Mouse (Mus musculus) cerebellum, adult 2 months (tissue): ENCODE results near the gene Atp2b2. TPM values are rescaled to one million over a fixed set of nuclear protein-coding genes. Genes with fewer than 3 reads are reported as not detected.
A peak's percentile ranks its signal among the peaks of the same experiment; 100 is the strongest.

Experiments
- DNase-seq, 2 experiments: peaks; one replicate each; pipeline ENCODE4 v3.0.0; 2021
- H3K27ac ChIP-seq: fragments of 200-500 bp; 2 replicates; pipeline ENCODE4 v1.5.1; 2012; ENCODE audit warnings: low read length, control low read depth, inconsistent platforms; ENCODE audit not compliant: insufficient read depth
- H3K27me3 ChIP-seq: fragments of 200-500 bp; 2 replicates; pipeline ENCODE4 v1.6.1; 2012; ENCODE audit warnings: inconsistent platforms, mild to moderate bottlenecking, low read length, moderate library complexity; ENCODE audit not compliant: control insufficient read depth, insufficient read depth
- H3K4me1 ChIP-seq: fragments of 200-500 bp; 2 replicates; pipeline ENCODE4 v1.6.1; 2011; ENCODE audit warnings: low read length; ENCODE audit not compliant: control insufficient read depth, insufficient read depth
- H3K4me3 ChIP-seq: fragments of 200-500 bp; replicated peaks from 2 replicates; pipeline ENCODE3; 2011; ENCODE audit warnings: mild to moderate bottlenecking, low read depth, low read length, control low read depth; ENCODE audit not compliant: insufficient read depth
- CTCF ChIP-seq: fragments of 200-500 bp; IDR thresholded peaks from 2 replicates; pipeline ENCODE4 v1.5.1; 2011; ENCODE audit warnings: low read depth, mild to moderate bottlenecking, control low read depth, low read length, moderate library complexity, borderline replicate concordance; ENCODE audit not compliant: insufficient read depth
- POLR2A ChIP-seq: fragments of 200-500 bp; IDR thresholded peaks from 2 replicates; pipeline ENCODE4 v1.6.1; 2011; ENCODE audit warnings: low read length, control low read depth, borderline replicate concordance; ENCODE audit not compliant: insufficient read depth
- WGBS: fragments of 180-500 bp; shearing (Covaris S2); methylation state at CpG from one replicate; pipeline ENCODE4 v1.1.7; 2018; 5-methylcytosine and 5-hydroxymethylcytosine counted together
- polyA plus RNA-seq: library from polyadenylated mRNA; depleted of rRNA; stranded (reverse); fragments of >200 nt; gene quantifications from 2 replicates; pipeline ENCODE4 v1.2.3, GENCODE M21; 2012

The Atp2b2 gene
- polyA plus RNA-seq, 1 experiment = 217 TPM

DNA sequence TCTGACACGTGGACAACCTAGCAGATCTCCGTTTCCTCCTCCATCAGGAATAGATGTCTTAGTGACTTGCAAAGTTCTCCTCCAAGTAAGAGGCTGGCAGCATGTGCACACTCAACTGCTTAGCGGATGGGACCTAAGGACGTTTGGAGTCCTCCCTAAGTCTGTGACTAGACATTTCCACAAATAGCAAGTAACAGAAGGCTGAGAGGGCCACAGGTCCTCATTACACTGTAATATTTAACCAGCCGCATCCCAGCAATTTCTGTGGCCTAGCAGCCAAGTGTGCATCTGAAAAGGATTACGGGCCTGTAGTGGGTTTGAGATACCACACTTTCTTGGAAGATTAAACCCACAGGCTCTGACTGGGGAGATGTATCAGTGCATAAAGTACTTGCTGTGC, 30.4 kb downstream of the Atp2b2 start:
- peaks cover 33% of the 10 kb centered on the region for H3K4me1 ChIP-seq
- no peak for TF ChIP-seq CTCF
- TF ChIP-seq POLR2A = no peak
- DNase-seq = peak in 1 of 2 experiments; percentile 38
- H3K27ac ChIP-seq = 0 out of 2 replicates have a peak overlapping the region, but pooled peaks have one; percentile 45
- no peaks in the 10 kb centered on the region for H3K27me3 ChIP-seq
- no peak overlapping the region for H3K4me3 ChIP-seq
- WGBS = 29% methylated on average over 6 of the region's 6 CpGs

DNA sequence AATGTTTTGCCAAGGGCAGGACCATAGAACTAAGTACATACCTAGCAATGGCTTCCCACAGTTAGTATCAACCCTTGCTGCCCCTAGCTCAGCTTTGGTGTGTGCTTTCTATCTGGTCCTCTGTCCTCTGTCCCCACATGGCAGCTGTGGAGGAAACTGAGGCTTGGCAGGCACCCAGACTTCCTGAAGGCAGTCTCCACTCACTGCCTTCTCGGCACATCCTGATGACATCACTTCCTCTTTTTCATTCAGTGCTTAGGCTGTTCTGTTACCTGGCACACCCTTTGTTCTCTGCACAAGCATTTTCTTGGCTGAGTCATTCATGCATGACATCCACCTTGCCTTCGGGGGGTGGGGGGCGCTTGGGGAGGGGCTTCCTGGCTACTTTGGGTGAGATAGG, 38.6 kb downstream of the Atp2b2 start:
- H3K4me3 ChIP-seq = no peak overlapping the region
- H3K27me3 ChIP-seq = no peaks in the 10 kb centered on the region
- TF ChIP-seq POLR2A (no peak), CTCF (no peak)
- H3K4me1 ChIP-seq = peaks cover 49% of the 10 kb centered on the region
- DNase-seq = no peak
- WGBS = 60% methylated on average over 3 of the region's 3 CpGs
- no peak overlapping the region for H3K27ac ChIP-seq

DNA sequence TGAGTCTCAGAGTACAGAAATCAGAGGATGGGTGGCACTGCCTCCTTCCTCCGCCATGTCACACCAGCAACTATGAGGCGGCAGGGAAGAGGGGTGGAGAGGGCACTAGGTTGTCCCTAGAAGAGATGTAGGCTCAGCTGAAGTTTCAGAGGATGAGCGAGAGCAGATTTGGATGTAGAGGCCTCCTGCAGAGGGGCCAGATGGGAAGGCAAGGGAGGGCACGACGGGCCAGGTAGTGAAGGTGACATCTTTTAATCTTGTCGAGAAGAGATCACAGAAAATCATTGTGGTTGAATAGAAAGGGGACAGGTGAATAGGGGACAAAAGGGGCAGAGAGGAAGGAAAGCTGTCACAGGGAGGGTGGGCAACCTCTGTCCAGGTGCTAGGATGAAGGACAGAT, 41.5 kb downstream of the Atp2b2 start:
- WGBS = 26% methylated on average over 6 of the region's 6 CpGs
- Histone ChIP-seq H3K4me3 (no peak overlapping the region), H3K27me3 (no peaks in the 10 kb centered on the region), H3K27ac (peak overlapping the region; percentile 68), H3K4me1 (peaks cover 46% of the 10 kb centered on the region)
- peak; percentile 75 to 77 for DNase-seq
- TF ChIP-seq POLR2A (no peak), CTCF (no peak)

DNA sequence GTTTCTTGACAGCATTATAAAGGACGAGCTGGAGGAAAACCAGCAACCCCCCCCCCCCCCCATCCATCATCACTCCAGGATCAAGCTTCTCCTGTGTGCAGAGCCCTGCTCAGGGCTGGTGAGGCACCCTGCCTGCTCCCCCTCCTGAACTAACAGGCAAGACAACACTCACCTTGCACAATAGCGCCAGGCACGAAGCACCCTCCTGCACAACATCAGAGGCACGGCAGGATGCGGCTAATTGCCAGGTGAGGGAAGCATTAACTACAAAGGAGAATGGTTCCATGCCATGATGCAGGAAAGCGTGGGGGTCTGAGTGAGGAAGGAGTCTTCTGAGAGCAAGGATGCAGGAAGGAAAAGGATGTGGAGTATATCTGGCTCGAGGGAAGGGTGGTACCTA, 42.1 kb downstream of the Atp2b2 start:
- peak overlapping the region; percentile 68; the same call in 1 of the 2 replicates for H3K27ac ChIP-seq

DNA sequence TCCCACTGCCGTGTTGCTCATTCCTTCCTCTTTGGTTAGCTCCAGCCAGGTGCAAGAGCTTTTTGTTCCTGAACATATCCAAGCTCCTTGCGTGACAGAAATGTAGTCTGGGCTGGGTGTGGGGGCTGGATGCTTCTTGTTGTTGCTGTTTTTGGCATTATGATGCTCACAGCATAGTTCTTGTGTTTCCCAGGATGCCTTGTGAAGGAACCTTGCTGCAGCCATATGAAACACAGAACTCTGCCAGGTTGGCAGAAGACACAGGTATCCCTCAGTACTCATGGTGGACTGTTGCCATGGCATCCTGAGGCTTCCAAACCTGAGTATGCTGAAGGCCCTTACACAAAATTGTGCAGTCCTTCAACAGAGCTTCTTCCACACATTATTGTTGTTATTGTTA, 44.0 kb downstream of the Atp2b2 start:
- TF ChIP-seq CTCF (no peak), POLR2A (no peak)
- Histone ChIP-seq H3K4me1 (peaks cover 36% of the 10 kb centered on the region), H3K27me3 (no peaks in the 10 kb centered on the region), H3K27ac (no peak overlapping the region), H3K4me3 (no peak overlapping the region)
- 47% methylated on average over 2 of the region's 2 CpGs for WGBS
- DNase-seq = peak; percentile 63 to 87

More for the DNA sequence above, 42.1 kb downstream of the Atp2b2 start:
- WGBS = 25% methylated on average over 7 of the region's 7 CpGs
- no peaks in the 10 kb centered on the region for H3K27me3 ChIP-seq
- TF ChIP-seq CTCF (no peak), POLR2A (no peak)
- peaks cover 40% of the 10 kb centered on the region for H3K4me1 ChIP-seq
- no peak overlapping the region for H3K4me3 ChIP-seq
- peak; percentile 60 to 61 for DNase-seq

DNA sequence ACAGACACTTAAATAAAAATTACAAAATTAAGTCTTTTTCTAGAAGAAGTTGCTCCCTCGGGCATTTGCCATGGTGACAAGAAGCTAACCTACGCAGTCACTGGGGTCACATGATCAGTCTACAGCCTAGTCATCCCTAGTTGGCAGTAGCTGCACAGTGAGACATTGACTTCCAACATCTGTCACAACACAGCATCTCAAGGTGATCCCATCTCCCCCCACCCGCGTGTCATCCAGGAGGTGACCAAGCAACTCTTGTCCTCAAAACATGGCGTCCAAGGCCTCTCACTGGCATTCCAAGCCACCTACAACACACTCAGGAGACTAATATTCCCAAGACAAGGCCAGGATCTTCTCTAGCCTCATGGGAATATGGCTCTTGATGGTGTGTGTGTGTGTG, 48.2 kb downstream of the Atp2b2 start:
- no peak for DNase-seq
- no peak overlapping the region for H3K4me3 ChIP-seq
- TF ChIP-seq POLR2A (no peak), CTCF (no peak)
- H3K27me3 ChIP-seq = no peaks in the 10 kb centered on the region
- peaks cover 31% of the 10 kb centered on the region for H3K4me1 ChIP-seq
- 93% methylated on average over 5 of the region's 5 CpGs for WGBS
- no peak overlapping the region for H3K27ac ChIP-seq

DNA sequence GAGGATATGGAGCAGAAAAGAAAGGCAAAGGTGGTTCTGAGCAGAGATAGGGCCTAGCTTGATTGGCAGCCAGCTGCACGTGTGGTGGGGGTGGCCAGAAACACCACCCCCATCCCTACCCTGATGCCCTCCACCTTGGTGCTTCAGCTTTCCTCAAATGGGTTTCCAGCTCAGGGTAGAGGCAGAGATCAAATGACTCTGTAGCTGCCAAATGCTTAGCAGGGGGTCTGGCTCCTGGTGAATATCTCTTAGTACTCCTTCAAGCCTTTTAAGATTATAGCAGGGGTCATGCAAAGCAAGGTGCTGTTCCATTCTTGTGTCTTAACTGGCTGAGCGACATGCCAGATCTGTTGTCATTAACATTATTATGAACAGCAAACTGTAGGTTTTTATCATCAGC, 50.3 kb downstream of the Atp2b2 start:
- TF ChIP-seq POLR2A = no peak
- no peak for TF ChIP-seq CTCF
- DNase-seq = no peak
- no peaks in the 10 kb centered on the region for H3K27me3 ChIP-seq

DNA sequence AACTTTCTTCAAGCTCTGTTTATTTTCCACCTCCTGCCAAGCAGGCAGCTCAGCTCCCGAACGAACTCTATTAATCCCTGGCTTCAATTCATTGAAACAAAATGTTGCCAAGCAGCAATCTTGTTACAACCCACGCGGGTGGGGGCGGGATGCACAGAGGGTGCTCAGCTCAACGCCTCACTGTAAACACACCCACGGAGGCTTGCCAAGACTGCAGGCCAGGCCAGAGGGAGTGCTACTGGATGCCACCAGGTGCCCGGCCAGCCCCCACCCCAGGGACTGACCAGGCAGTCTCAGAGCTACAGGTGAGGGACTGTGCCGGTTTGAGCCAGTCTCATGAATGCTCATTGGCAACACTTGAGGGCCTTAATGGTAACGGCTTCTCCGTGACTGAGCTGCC, 50.9 kb downstream of the Atp2b2 start:
- Histone ChIP-seq H3K27me3 (no peaks in the 10 kb centered on the region), H3K4me1 (peaks cover 31% of the 10 kb centered on the region), H3K27ac (peak overlapping the region; percentile 55; the same call in 1 of the 2 replicates), H3K4me3 (no peak overlapping the region)
- no peak for TF ChIP-seq POLR2A
- TF ChIP-seq CTCF = no peak
- 3% methylated on average over 11 of the region's 11 CpGs for WGBS
- peak; percentile 75 to 81 for DNase-seq

More for the DNA sequence above, 50.3 kb downstream of the Atp2b2 start:
- H3K27ac ChIP-seq = 0 out of 2 replicates have a peak overlapping the region, but pooled peaks have one; percentile 55
- peaks cover 27% of the 10 kb centered on the region for H3K4me1 ChIP-seq
- WGBS = 67% methylated on average over 2 of the region's 2 CpGs
- H3K4me3 ChIP-seq = no peak overlapping the region

DNA sequence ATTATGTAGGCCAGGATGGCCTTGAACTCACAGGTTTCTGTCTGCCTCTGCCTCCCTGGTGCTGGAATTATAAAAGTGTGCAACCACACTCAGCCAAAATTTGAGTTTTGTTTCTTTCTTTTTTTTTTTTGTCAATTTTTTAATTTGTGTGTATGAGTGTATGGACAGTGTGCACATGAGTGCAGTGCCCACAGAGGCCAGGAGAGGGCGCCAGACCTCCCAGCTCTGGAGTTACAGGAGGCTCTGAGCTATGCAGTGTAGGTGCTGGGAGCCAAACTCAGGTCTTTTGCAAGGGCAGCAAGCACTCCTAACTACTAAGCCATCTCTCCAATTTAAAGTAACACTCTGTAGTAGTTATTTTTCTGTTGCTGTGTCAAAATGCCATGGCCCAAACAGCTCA, 52.4 kb downstream of the Atp2b2 start:
- H3K4me1 ChIP-seq = peaks cover 43% of the 10 kb centered on the region
- no peak overlapping the region for H3K4me3 ChIP-seq
- H3K27me3 ChIP-seq = no peaks in the 10 kb centered on the region
- H3K27ac ChIP-seq = no peak overlapping the region
- 32% methylated on average over 1 of the region's 1 CpGs for WGBS
- TF ChIP-seq POLR2A (no peak), CTCF (peak; percentile 41; the same call in 1 of the 2 replicates)
- DNase-seq = no peak
